Mouse (Mus musculus) forebrain, embryonic 16.5 days (tissue): Measurements from ENCODE around the gene Rnf111. TPM values are rescaled to one million over a fixed set of nuclear protein-coding genes. Genes with fewer than 3 reads are reported as not detected.
A peak's percentile ranks its signal among the peaks of the same experiment; 100 is the strongest.

ENCODE experiments used
- ATAC-seq: fragments of 200-750 bp; cut with Nextera tagmentation; 2 replicates; pipeline ENCODE4 v1.8.0; 2017; ENCODE audit warnings: mild to moderate bottlenecking, moderate library complexity
- H3K27ac ChIP-seq: fragments of 300-500 bp; sonication (generic); 2 replicates; pipeline ENCODE4 v1.5.1; 2014; ENCODE audit warnings: low read length, control low read depth
- H3K27me3 ChIP-seq: fragments of 300-500 bp; sonication (generic); replicated peaks from 2 replicates; pipeline ENCODE4 v1.6.1; 2014; ENCODE audit warnings: low read length; ENCODE audit not compliant: control insufficient read depth, insufficient read depth
- H3K36me3 ChIP-seq: fragments of 300-500 bp; sonication (generic); 2 replicates; pipeline ENCODE4 v1.6.1; 2014; ENCODE audit not compliant: control insufficient read depth, insufficient read depth
- H3K4me1 ChIP-seq: fragments of 300-500 bp; sonication (generic); replicated peaks from 2 replicates; pipeline ENCODE4 v1.6.1; 2014; ENCODE audit warnings: low read length; ENCODE audit not compliant: control insufficient read depth, insufficient read depth
- H3K4me2 ChIP-seq: fragments of 300-500 bp; sonication (generic); 2 replicates; pipeline ENCODE4 v1.6.1; 2014; ENCODE audit warnings: mild to moderate bottlenecking, low read length, control low read depth
- H3K4me3 ChIP-seq: fragments of 300-500 bp; sonication (generic); replicated peaks from 2 replicates; pipeline ENCODE4 v1.5.1; 2014; ENCODE audit warnings: mild to moderate bottlenecking, low read length, control low read depth
- H3K9ac ChIP-seq: fragments of 300-500 bp; sonication (generic); replicated peaks from 2 replicates; pipeline ENCODE4 v1.6.1; 2014; ENCODE audit warnings: low read depth, low read length, control low read depth
- H3K9me3 ChIP-seq: fragments of 300-500 bp; sonication (generic); 2 replicates; pipeline ENCODE4 v1.6.1; 2016; ENCODE audit warnings: low read length; ENCODE audit not compliant: control insufficient read depth
- WGBS: fragments of 180-500 bp; shearing (Covaris S2); extraction: QIAGEN DNeasy Blood & Tissue Kit; methylation state at CpG from one replicate; pipeline ENCODE4 v1.1.7; 2014; 5-methylcytosine and 5-hydroxymethylcytosine counted together
- polyA plus RNA-seq: library from polyadenylated mRNA; unstranded; fragments of >200 nt; fragmentation: Nextera tagmentation; extraction: Ambion mirVana; gene quantifications from 2 replicates; pipeline ENCODE4 v1.2.1, GENCODE M21; 2015

Gene Rnf111
- polyA plus RNA-seq, 1 experiment from 2014 or later: 37.3 TPM

DNA sequence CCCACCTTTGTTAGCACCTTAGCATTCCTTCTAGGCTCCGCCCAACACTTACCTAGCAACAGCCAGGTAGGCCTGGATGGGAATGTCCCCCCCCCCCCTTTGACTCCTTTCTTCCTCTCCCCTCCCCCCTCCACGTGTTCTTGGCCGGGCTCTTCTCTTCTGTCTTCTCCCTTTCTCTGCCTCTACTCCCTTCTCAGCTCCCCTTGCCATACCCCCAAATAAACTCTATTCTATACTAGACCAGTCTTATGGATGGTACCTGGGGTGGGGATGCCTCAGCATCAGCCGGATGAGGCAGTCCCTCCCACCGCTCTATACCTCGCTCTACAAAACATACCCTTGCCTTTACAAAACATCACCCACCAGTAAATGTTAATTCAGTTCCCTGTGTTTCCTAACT, 38.1 kb upstream of the Rnf111 start:
- H3K9ac ChIP-seq: no peak overlapping the region
- H3K9me3 ChIP-seq: no peaks in the 10 kb centered on the region
- peak overlapping the region; percentile 95 for H3K4me3 ChIP-seq
- peaks cover 13% of the 10 kb centered on the region for H3K4me1 ChIP-seq
- H3K4me2 ChIP-seq: peak overlapping the region; percentile 69
- ATAC-seq: no peak
- H3K36me3 ChIP-seq: no peaks in the 10 kb centered on the region; the same call in 1 of the 2 replicates
- 8% methylated on average over 6 of the region's 6 CpGs for WGBS
- no peak overlapping the region for H3K27ac ChIP-seq
- H3K27me3 ChIP-seq: no peaks in the 10 kb centered on the region

- 84% methylated on average over 3 of the region's 3 CpGs for WGBS
- H3K27me3 ChIP-seq: no peaks in the 10 kb centered on the region
- no peaks in the 10 kb centered on the region for H3K9me3 ChIP-seq
- H3K9ac ChIP-seq: no peak overlapping the region
- H3K4me1 ChIP-seq: no peaks in the 10 kb centered on the region
- H3K4me2 ChIP-seq: no peak overlapping the region
- H3K27ac ChIP-seq: no peak overlapping the region
- no peaks in the 10 kb centered on the region for H3K36me3 ChIP-seq
- H3K4me3 ChIP-seq: no peak overlapping the region
- ATAC-seq: no peak
These were observed 29.8 kb upstream of the Rnf111 start for GRCm38 (mm10) chr9:70533328-70533727.

DNA sequence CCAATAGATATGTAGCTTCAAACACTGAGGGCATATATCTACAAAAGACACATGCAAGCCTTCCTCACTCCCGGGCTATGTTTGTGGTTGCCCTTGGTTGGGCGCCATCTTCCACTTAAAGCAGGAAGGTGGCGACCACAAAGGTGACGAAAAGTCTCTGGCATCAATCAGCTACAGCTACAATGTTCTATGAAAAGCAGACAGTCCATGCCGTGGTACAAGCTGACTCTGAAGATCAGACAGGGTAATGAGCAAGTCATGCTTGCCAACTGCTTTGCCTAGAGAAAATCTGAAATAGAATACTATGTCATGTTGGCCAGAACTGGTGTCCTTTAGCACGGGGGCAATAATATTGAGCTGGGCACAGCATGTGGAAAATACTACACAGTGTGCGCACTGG, 20.8 kb upstream of the Rnf111 start:
- Histone ChIP-seq H3K4me2 (no peak overlapping the region), H3K36me3 (no peaks in the 10 kb centered on the region), H3K9ac (no peak overlapping the region), H3K4me3 (no peak overlapping the region), H3K4me1 (no peaks in the 10 kb centered on the region), H3K27me3 (no peaks in the 10 kb centered on the region), H3K27ac (no peak overlapping the region), H3K9me3 (no peaks in the 10 kb centered on the region)
- 93% methylated on average over 7 of the region's 7 CpGs for WGBS
- ATAC-seq: no peak

DNA sequence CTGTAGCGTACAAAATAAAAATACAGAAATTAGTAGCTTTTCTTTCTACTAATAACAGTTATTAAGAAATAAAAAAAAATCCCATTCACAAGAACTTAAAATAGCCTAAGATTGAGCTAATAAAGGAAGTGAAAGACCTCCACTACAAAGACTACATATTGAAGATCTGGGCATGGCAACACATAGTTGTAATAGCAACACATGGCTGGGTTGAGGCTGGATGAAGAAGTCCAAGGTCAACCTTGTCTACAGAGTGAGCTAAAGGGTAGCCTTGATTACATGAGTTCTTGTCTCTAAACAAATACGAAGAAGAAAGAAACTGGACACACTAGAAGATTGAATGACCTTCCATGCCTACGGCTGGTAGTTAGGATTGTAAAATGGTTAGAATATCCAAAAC, 20.3 kb upstream of the Rnf111 start:
- WGBS: 93% methylated on average over 3 of the region's 3 CpGs
- ATAC-seq: no peak
- Histone ChIP-seq H3K36me3 (no peaks in the 10 kb centered on the region), H3K27me3 (no peaks in the 10 kb centered on the region), H3K9me3 (no peaks in the 10 kb centered on the region), H3K4me3 (no peak overlapping the region), H3K4me1 (no peaks in the 10 kb centered on the region), H3K9ac (no peak overlapping the region), H3K4me2 (no peak overlapping the region), H3K27ac (no peak overlapping the region)

GRCm38 (mm10) chr9:70520651-70521050, 17.1 kb upstream of the Rnf111 start:
- 89% methylated on average over 3 of the region's 3 CpGs for WGBS
- Histone ChIP-seq H3K4me2 (no peak overlapping the region), H3K4me1 (no peaks in the 10 kb centered on the region), H3K9ac (no peak overlapping the region), H3K27me3 (no peaks in the 10 kb centered on the region), H3K36me3 (no peaks in the 10 kb centered on the region), H3K27ac (no peak overlapping the region), H3K9me3 (no peaks in the 10 kb centered on the region), H3K4me3 (no peak overlapping the region)
- no peak for ATAC-seq

GRCm38 (mm10) chr9:70511681-70512080, 8.2 kb upstream of the Rnf111 start:
- H3K9me3 ChIP-seq: no peaks in the 10 kb centered on the region
- no peak overlapping the region for H3K4me2 ChIP-seq
- H3K4me3 ChIP-seq: no peak overlapping the region
- no peak overlapping the region for H3K27ac ChIP-seq
- H3K36me3 ChIP-seq: no peaks in the 10 kb centered on the region
- H3K9ac ChIP-seq: no peak overlapping the region
- H3K4me1 ChIP-seq: no peaks in the 10 kb centered on the region
- 83% methylated on average over 7 of the region's 7 CpGs for WGBS
- no peaks in the 10 kb centered on the region for H3K27me3 ChIP-seq
- ATAC-seq: no peak

GRCm38 (mm10) chr9:70510998-70511583, 7.6 kb upstream of the Rnf111 start:
- Histone ChIP-seq H3K4me3 (no peak overlapping the region), H3K9ac (no peak overlapping the region), H3K4me2 (no peak overlapping the region), H3K9me3 (no peaks in the 10 kb centered on the region), H3K4me1 (no peaks in the 10 kb centered on the region), H3K27ac (no peak overlapping the region), H3K36me3 (no peaks in the 10 kb centered on the region), H3K27me3 (no peaks in the 10 kb centered on the region)
- WGBS: 74% methylated on average over 10 of the region's 10 CpGs
- no peak for ATAC-seq

DNA sequence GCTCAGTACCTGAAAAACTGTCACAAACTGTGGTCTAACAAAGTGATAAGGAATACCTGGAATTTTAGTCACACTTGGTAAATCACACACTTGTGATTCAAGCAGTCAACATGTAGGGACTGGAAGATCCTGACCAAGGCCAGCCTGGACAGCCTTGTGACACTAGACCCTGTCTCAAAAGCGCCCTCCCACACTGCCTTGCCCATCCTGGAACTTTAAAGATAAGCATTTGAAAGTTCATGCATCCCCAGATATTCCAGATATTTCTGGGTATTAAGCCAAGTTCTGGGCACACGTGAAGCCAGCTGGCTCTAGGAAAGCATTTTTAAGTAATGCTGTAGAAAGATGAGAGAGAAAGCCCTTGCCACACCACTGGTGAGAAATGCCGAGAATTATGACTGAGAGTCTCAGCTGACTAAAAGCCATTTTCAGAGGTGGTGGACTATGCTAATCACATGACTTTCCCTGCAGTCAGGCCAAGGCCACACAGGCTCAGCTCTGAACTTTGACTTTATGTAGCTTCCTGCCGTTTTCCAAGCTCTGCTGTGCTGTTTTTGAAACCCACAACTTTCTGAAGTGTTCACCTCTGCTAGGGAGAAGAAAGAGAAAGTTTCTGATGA, 6.5 kb upstream of the Rnf111 start:
- H3K4me3 ChIP-seq: no peak overlapping the region
- H3K4me1 ChIP-seq: no peaks in the 10 kb centered on the region
- H3K36me3 ChIP-seq: no peaks in the 10 kb centered on the region
- 76% methylated on average over 4 of the region's 4 CpGs for WGBS
- no peak overlapping the region for H3K4me2 ChIP-seq
- no peak overlapping the region for H3K9ac ChIP-seq
- no peaks in the 10 kb centered on the region for H3K9me3 ChIP-seq
- no peak overlapping the region for H3K27ac ChIP-seq
- no peak for ATAC-seq
- H3K27me3 ChIP-seq: no peaks in the 10 kb centered on the region

DNA sequence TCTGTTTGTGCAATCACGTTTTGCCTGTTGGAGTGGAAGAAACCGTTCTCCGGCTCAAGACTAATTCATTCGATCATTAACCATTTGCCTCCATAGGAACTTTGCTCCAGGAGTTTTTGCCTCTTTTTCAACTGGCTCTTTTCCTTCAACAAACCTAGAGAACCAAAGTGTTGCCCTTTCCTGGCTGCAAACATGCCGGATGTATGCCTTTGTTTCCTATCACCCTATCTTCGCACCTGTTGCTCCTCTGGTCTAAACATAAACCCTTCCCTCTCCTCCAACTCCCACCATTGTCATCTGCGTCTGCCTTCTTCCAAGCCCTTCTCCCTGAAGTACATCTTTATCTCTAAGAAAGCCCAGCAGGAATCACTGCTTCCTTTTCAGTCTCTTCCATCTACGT, 3.3 kb upstream of the Rnf111 start:
- no peak overlapping the region for H3K27ac ChIP-seq
- no peaks in the 10 kb centered on the region for H3K36me3 ChIP-seq
- H3K9ac ChIP-seq: no peak overlapping the region
- H3K4me3 ChIP-seq: no peak overlapping the region
- WGBS: 84% methylated on average over 8 of the region's 8 CpGs
- ATAC-seq: no peak
- H3K9me3 ChIP-seq: no peaks in the 10 kb centered on the region
- H3K4me2 ChIP-seq: no peak overlapping the region
- H3K27me3 ChIP-seq: no peaks in the 10 kb centered on the region
- peaks cover 7% of the 10 kb centered on the region for H3K4me1 ChIP-seq

DNA sequence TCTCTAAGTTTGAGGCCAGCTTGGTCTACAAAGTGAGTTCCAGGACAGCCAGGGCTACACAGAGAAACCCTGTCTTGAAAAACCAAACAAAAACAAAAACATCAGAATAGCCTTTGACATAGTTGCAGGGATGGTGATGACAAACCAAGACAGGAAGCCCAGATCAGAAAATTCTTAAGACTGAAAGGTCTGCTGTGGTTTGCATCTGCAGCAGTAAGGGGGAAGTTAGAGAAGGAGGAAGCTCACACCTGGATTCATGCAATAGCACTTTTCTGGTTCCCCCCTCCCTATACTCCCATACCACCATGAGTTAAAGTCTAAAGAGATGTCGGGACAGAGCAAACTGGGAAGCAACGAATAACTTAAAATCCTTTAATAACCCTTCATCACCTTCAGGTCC, 2.7 kb upstream of the Rnf111 start:
- Histone ChIP-seq H3K4me3 (no peak overlapping the region), H3K27ac (no peak overlapping the region), H3K4me2 (no peak overlapping the region), H3K27me3 (no peaks in the 10 kb centered on the region), H3K9ac (no peak overlapping the region), H3K9me3 (no peaks in the 10 kb centered on the region), H3K36me3 (no peaks in the 10 kb centered on the region), H3K4me1 (peaks cover 8% of the 10 kb centered on the region)
- ATAC-seq: no peak
- WGBS: 90% methylated on average over 2 of the region's 2 CpGs
